Mouse (Mus musculus): ENCODE data around the gene Rdh11. TPM values are rescaled to one million over a fixed set of nuclear protein-coding genes. Genes with fewer than 3 reads are reported as not detected.

Rdh11 gene
- polyA plus RNA-seq (2015; fragmentation: Nextera tagmentation; extraction: Ambion mirVana), result 8.0 and 8.8 TPM in 2 replicates

DNA sequence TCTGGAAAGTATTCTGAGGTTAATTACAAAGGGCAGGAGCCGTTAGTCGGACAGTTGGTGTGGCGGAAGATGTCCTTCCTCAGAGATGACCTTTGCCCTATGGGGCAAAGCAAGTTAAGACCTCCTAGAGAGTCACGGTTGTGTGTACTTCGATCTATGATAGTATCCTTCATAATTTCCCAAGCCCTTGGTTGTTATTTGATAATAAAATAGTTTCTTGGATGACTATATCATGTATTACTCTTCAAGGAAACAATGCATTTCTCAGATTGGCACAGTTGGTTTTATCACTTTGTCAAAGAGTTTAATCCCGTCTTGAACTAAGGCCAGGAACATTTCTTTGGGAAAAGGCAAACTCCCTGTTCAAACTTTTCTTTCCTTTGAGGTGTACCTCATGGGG lies at the start of gene Rdh11:
Gene Rdh11 (minus strand): TSS at position 101 of the 400 bp plus-strand sequence.
- Histone ChIP-seq H3K36me3 (replicated peaks; ENCODE audit: insufficient read depth, low read length) (peaks cover 15% of the 10 kb centered on the region), H3K9ac (replicated peaks) (peak within 1 kb of the TSS; percentile 70), H3K4me2 (ENCODE audit: low read depth, low read length) (peak within 1 kb of the TSS; percentile 93), H3K27ac (ENCODE audit: low read depth) (peak within 1 kb of the TSS; percentile 80), H3K4me1 (ENCODE audit: insufficient read depth) (peaks cover 15% of the 10 kb centered on the region), H3K4me3 (ENCODE audit: low read depth, low read length) (peak within 1 kb of the TSS; percentile 74), H3K9me3 (ENCODE audit: low read length) (no peaks in the 10 kb centered on the region), H3K27me3 (ENCODE audit: insufficient read depth, low read length) (no peaks in the 10 kb centered on the region)
- 61% methylated on average over 6 of the region's 6 CpGs for WGBS (ENCODE audit: insufficient replicate concordance)
- DNase-seq (no peak), ATAC-seq (no peak)
- TF ChIP-seq CTCF (IDR thresholded peaks at IDR 0.05; ENCODE audit: low read depth) (no peak), EP300 (IDR thresholded peaks at IDR 0.05; ENCODE audit: low read depth) (no peak)

DNA sequence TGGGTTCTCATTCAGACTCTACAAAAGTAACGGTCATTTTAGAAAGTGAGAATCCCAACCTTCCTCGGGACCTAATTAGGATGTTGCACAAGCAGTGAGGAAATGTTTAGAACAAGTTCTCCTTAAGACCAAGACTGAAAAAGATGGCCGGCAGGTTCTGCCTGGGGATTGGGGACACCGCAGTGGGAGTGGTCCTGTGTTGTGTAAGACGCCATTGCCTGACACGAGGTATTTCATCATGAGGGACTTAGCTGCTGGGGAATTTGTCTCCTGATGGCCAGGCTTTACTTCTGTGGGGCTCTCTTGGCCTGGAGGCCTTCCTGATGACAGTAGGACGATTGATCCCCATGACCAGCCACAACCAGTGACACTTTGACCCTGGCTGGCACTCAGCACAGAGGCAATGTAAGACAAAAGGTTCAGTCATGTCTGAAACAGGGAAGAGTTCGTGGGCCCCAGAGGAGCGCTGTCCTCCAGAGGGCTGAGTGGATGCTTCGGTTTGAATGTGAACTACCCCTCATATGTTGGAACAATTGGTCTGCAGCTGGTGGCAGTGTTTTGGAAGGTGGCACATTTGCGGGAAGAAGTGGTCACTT lies 43.5 kb upstream of the Rdh11 start:
- no peak overlapping the region for H3K4me2 ChIP-seq (ENCODE audit: low read depth, low read length)
- DNase-seq, result peak; percentile 57
- H3K27me3 ChIP-seq (ENCODE audit: insufficient read depth, low read length), result no peaks in the 10 kb centered on the region
- no peaks in the 10 kb centered on the region for H3K9me3 ChIP-seq (ENCODE audit: low read length)
- H3K4me1 ChIP-seq (ENCODE audit: insufficient read depth), result 0 out of 2 replicates have a peak, but pooled peaks cover 3% of the 10 kb centered on the region
- H3K27ac ChIP-seq (ENCODE audit: low read depth), result no peak overlapping the region
- 0 out of 2 replicates have a peak, but pooled peaks have one; percentile 22 for TF ChIP-seq EP300 (IDR thresholded peaks at IDR 0.05; ENCODE audit: low read depth)
- no peak for TF ChIP-seq CTCF (IDR thresholded peaks at IDR 0.05; ENCODE audit: low read depth)
- H3K4me3 ChIP-seq (ENCODE audit: low read depth, low read length), result no peak overlapping the region
- ATAC-seq, result peak; percentile 50
- H3K36me3 ChIP-seq (replicated peaks; ENCODE audit: insufficient read depth, low read length), result peaks cover 63% of the 10 kb centered on the region
- no peak overlapping the region for H3K9ac ChIP-seq (replicated peaks)
- 70% methylated on average over 11 of the region's 11 CpGs for WGBS (ENCODE audit: insufficient replicate concordance)

DNA sequence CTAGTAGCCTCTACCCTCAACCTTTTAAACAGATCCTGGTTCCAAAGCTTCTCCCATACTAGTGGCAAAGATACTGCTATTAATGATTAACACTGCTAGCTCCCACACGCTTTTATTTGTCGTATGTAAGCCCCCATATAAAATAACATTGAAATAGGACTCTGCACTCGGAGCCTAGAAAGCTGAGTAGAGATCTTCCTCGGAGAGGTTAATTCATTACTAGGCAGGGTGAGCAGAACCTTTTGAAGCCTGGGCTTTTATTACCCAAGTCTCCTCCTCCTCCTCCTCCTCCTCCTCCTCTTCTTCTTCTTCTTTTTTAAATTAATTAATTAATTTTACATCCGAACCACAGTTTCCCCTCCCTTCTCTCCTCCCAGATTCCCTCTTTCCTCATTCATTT lies 25.4 kb upstream of the Rdh11 start:
- Histone ChIP-seq H3K4me2 (ENCODE audit: low read depth, low read length) (no peak overlapping the region), H3K27me3 (ENCODE audit: insufficient read depth, low read length) (no peaks in the 10 kb centered on the region), H3K9ac (replicated peaks) (no peak overlapping the region), H3K4me1 (ENCODE audit: insufficient read depth) (no peaks in the 10 kb centered on the region), H3K36me3 (replicated peaks; ENCODE audit: insufficient read depth, low read length) (no peaks in the 10 kb centered on the region), H3K4me3 (ENCODE audit: low read depth, low read length) (no peak overlapping the region), H3K27ac (ENCODE audit: low read depth) (no peak overlapping the region), H3K9me3 (ENCODE audit: low read length) (no peaks in the 10 kb centered on the region)
- TF ChIP-seq EP300 (IDR thresholded peaks at IDR 0.05; ENCODE audit: low read depth), result no peak
- TF ChIP-seq CTCF (IDR thresholded peaks at IDR 0.05; ENCODE audit: low read depth), result no peak
- 52% methylated on average over 5 of the region's 5 CpGs for WGBS (ENCODE audit: insufficient replicate concordance)
- DNase-seq (no peak), ATAC-seq (no peak)

DNA sequence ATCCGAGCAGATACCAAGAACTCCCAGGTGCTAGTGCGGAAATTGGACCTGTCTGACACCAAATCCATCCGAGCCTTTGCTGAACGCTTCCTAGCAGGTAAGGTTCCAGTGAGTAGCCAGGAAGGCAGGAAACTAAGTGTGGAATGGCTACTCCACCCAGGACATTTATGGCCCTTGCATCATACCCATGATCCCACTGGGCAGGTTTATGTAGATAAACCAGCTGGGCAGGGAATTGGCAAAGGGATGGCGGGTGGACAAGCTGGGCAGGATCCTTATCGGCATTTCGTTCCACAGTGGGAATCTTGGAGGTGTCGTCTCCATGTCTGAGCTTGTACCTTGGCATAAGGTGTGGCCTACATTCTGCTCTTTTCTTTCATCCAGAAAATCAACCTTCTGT lies 19.4 kb upstream of the Rdh11 start:
- Histone ChIP-seq H3K9ac (replicated peaks) (no peak overlapping the region), H3K4me2 (ENCODE audit: low read depth, low read length) (no peak overlapping the region), H3K4me1 (ENCODE audit: insufficient read depth) (peaks cover 9% of the 10 kb centered on the region; the same call in 1 of the 2 replicates), H3K36me3 (replicated peaks; ENCODE audit: insufficient read depth, low read length) (no peaks in the 10 kb centered on the region), H3K9me3 (ENCODE audit: low read length) (no peaks in the 10 kb centered on the region), H3K27me3 (ENCODE audit: insufficient read depth, low read length) (no peaks in the 10 kb centered on the region), H3K27ac (ENCODE audit: low read depth) (no peak overlapping the region), H3K4me3 (ENCODE audit: low read depth, low read length) (no peak overlapping the region)
- TF ChIP-seq CTCF (IDR thresholded peaks at IDR 0.05; ENCODE audit: low read depth) (no peak), EP300 (IDR thresholded peaks at IDR 0.05; ENCODE audit: low read depth) (no peak)
- DNase-seq (no peak), ATAC-seq (no peak)
- 89% methylated on average over 8 of the region's 8 CpGs for WGBS (ENCODE audit: insufficient replicate concordance)

DNA sequence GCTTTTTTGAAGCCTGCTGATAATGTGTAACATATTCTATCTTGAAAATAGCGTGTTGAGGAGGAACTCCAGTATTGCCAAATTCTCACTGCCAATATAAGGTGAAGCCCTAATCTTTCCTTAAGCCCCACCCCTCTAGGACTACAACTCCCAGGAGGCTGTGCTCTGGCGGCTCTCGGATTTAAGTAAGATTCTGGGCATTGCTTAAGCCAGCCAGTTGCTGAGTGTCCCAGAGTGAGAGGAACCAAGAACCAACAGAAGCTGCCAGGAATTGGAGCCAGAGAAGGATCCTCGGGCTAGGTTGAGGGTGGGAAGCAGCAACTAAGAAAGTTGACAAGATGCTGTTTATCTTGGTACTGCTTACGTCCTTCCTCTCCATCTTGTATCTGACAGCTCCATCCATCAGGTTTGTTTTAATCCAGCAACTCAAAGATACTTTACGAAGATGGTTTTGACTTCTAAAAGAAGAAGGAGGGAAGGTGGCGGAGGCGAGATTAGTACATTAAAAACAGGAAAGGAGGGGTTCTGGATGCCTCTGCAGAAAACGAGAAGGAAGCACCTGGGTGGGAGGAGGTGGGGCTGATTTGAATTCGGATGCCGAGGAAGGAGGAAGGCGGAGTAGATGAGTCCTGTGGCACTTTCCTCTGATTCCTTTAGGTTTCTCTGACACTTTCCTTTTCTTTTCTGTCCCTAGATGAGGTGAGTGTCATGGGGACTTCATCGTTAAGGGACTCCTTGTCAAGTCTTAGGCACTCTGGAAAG lies 16.8 kb upstream of the Rdh11 start, which contains the start of gene Rdh12:
Gene Rdh12 (plus strand): TSS at position 212 of the 762 bp plus-strand sequence.
- Histone ChIP-seq H3K27me3 (ENCODE audit: insufficient read depth, low read length) (no peaks in the 10 kb centered on the region), H3K4me2 (ENCODE audit: low read depth, low read length) (peak within 1 kb of the TSS; percentile 67), H3K27ac (ENCODE audit: low read depth) (peak within 1 kb of the TSS; percentile 37; the same call in 1 of the 2 replicates), H3K4me3 (ENCODE audit: low read depth, low read length) (peak within 1 kb of the TSS; percentile 41), H3K36me3 (replicated peaks; ENCODE audit: insufficient read depth, low read length) (no peaks in the 10 kb centered on the region), H3K9me3 (ENCODE audit: low read length) (no peaks in the 10 kb centered on the region), H3K9ac (replicated peaks) (peak within 1 kb of the TSS; percentile 44; the same call in 1 of the 2 replicates), H3K4me1 (ENCODE audit: insufficient read depth) (peaks cover 9% of the 10 kb centered on the region; the same call in 1 of the 2 replicates)
- ATAC-seq, result peak; percentile 23; the same call in 1 of the 2 replicates
- TF ChIP-seq EP300 (IDR thresholded peaks at IDR 0.05; ENCODE audit: low read depth) (no peak), CTCF (IDR thresholded peaks at IDR 0.05; ENCODE audit: low read depth) (no peak)
- WGBS (ENCODE audit: insufficient replicate concordance), result 3% methylated on average over 13 of the region's 13 CpGs
- peak; percentile 33 for DNase-seq

DNA sequence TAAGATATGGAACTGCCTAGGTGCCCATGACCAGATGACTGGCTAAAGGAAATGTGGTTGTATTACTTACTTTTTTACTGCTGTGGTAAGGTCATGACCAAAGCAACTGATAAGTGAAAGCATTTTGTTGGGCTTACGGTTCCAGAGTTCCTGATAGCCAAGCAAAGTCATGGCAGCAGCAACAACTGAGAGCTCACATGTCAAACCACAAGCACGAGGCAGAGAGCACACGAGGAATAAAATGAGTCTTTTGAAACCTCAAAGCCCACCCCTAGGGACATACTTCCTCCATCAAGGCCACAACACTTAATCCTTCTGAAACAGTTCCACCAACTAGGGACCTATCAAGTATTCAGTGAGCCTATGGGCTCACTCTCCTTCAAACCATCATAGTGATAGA lies 9.8 kb upstream of the Rdh11 start:
- no peaks in the 10 kb centered on the region for H3K27me3 ChIP-seq (ENCODE audit: insufficient read depth, low read length)
- H3K27ac ChIP-seq (ENCODE audit: low read depth), result no peak overlapping the region
- WGBS (ENCODE audit: insufficient replicate concordance), result 34% methylated on average over 3 of the region's 3 CpGs
- no peak overlapping the region for H3K9ac ChIP-seq (replicated peaks)
- TF ChIP-seq CTCF (IDR thresholded peaks at IDR 0.05; ENCODE audit: low read depth), result no peak
- TF ChIP-seq EP300 (IDR thresholded peaks at IDR 0.05; ENCODE audit: low read depth), result no peak
- H3K36me3 ChIP-seq (replicated peaks; ENCODE audit: insufficient read depth, low read length), result no peaks in the 10 kb centered on the region
- no peak for ATAC-seq
- no peaks in the 10 kb centered on the region for H3K9me3 ChIP-seq (ENCODE audit: low read length)
- no peak overlapping the region for H3K4me3 ChIP-seq (ENCODE audit: low read depth, low read length)
- DNase-seq, result no peak
- no peaks in the 10 kb centered on the region for H3K4me1 ChIP-seq (ENCODE audit: insufficient read depth)
- H3K4me2 ChIP-seq (ENCODE audit: low read depth, low read length), result no peak overlapping the region

All from liver, postnatal 0 days (tissue).